Mouse (Mus musculus) cerebellum, postnatal 36 days (tissue): Measurements from ENCODE around the gene Klf7.

ENCODE experiments used
- DNase-seq, 2 experiments: peaks; one replicate each; pipeline ENCODE4 v3.0.0; 2021 to 2022; ENCODE audit warnings: mixed read lengths in 2 of 2

Klf7 gene

GRCm38 (mm10) chr1:64104665-64105064, 17.4 kb downstream of the Klf7 start:
- no peak for DNase-seq

- no peak for DNase-seq
Measured at GRCm38 (mm10) chr1:64101331-64101730, 20.8 kb downstream of the Klf7 start.

GRCm38 (mm10) chr1:64098800-64099199, 23.3 kb downstream of the Klf7 start:
- DNase-seq: no peak

GRCm38 (mm10) chr1:64097640-64098287, 24.3 kb downstream of the Klf7 start:
- DNase-seq: no peak

GRCm38 (mm10) chr1:64093018-64093417, 29.1 kb downstream of the Klf7 start:
- no peak for DNase-seq

- no peak for DNase-seq
Measured at GRCm38 (mm10) chr1:64091591-64091990, 30.5 kb downstream of the Klf7 start.

GRCm38 (mm10) chr1:64090566-64090965, 31.5 kb downstream of the Klf7 start:
- DNase-seq: no peak

- no peak for DNase-seq
Measured at GRCm38 (mm10) chr1:64089691-64090090, 32.4 kb downstream of the Klf7 start.

GRCm38 (mm10) chr1:64088604-64089320, 33.3 kb downstream of the Klf7 start:
- no peak for DNase-seq

- peak; percentile 92 to 93 for DNase-seq
Measured at GRCm38 (mm10) chr1:64087657-64088603, 34.2 kb downstream of the Klf7 start.

GRCm38 (mm10) chr1:64085875-64086274, 36.2 kb downstream of the Klf7 start:
- no peak for DNase-seq

- DNase-seq: no peak
Measured at GRCm38 (mm10) chr1:64085361-64085760, 36.7 kb downstream of the Klf7 start.

GRCm38 (mm10) chr1:64084706-64085105, 37.4 kb downstream of the Klf7 start:
- DNase-seq: no peak

GRCm38 (mm10) chr1:64081791-64082190, 40.3 kb downstream of the Klf7 start:
- DNase-seq: no peak

- DNase-seq: no peak
Measured at GRCm38 (mm10) chr1:64081217-64081616, 40.9 kb downstream of the Klf7 start.

- no peak for DNase-seq
Measured at GRCm38 (mm10) chr1:64080263-64080662, 41.8 kb downstream of the Klf7 start.

- peak; percentile 86 to 87 for DNase-seq
Measured at GRCm38 (mm10) chr1:64078747-64079211, 43.3 kb downstream of the Klf7 start.

- DNase-seq: peak in 1 of 2 experiments; percentile 16
Measured at GRCm38 (mm10) chr1:64078011-64078746, 43.9 kb downstream of the Klf7 start.

GRCm38 (mm10) chr1:64074051-64074450, 48.0 kb downstream of the Klf7 start:
- DNase-seq: no peak

GRCm38 (mm10) chr1:64070947-64071346, 51.1 kb downstream of the Klf7 start:
- DNase-seq: no peak

GRCm38 (mm10) chr1:64066320-64067254, 55.5 kb downstream of the Klf7 start:
- no peak for DNase-seq
